Comparison of ENCODE assay signal across 8 mouse cellular contexts in the genomic region with DNA sequence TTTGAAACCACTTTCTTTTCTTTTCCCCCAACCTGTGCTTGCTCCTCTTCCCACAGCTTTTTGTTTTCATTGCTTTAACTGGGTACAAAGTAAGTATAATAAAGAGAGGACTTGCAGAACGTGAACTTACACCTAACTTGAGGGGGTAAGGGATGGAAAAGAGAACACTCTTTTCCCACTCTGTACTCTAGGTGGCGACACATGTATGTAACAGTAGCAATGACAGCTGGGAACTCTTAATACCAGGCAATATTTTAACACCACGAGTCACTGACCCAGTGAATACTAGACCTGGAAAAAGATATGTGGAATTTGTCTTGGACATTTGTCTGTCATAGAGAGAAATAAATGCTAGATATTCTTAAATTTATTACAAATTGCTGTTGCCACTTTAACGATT. TPM values are rescaled to one million over a fixed set of nuclear protein-coding genes. Genes with fewer than 3 reads are reported as not detected.
DNase-seq lines count a peak whose midpoint lies in the region; ATAC-seq and TF ChIP-seq lines count a peak whose summit lies in the region.

No protein-coding gene starts in this region.

- no peak for ATAC-seq in heart, embryonic 11.5 days (replicated peaks; ENCODE audit: insufficient number of reproducible peaks, low FRiP score, low TSS enrichment)
- ATAC-seq in hematopoietic stem cell, adult 5-6 weeks (replicated peaks in 1 of 2; ENCODE audit: insufficient read depth in 1 of 2, low FRiP score in 2 of 2, low TSS enrichment in 1 of 2, low read depth in 1 of 2, poor library complexity in 2 of 2, severe bottlenecking in 2 of 2) = peak; percentile 82 to 86; a peak in 2 of 4 replicates
- no peak for ATAC-seq in inflammation-experienced regulatory T-cells, adult 6 months

- no peaks in the 10 kb centered on the region for H3K79me2 ChIP-seq in heart, adult 2 months (replicated peaks; ENCODE audit: control insufficient read depth, insufficient read depth, low read length)

- H3K9ac ChIP-seq in heart, adult 2 months (ENCODE audit: low read depth, low read length) = no peak overlapping the region
- H3K9ac ChIP-seq in heart, embryonic 11.5 days (ENCODE audit: low read depth, low read length) = no peak overlapping the region

- no peak for TF ChIP-seq EP300 in heart, adult 2 months (IDR thresholded peaks at IDR 0.05; ENCODE audit: insufficient read depth, low read depth, low read length)

- no peaks in the 10 kb centered on the region for H3K27me3 ChIP-seq in heart, adult 2 months (ENCODE audit: control insufficient read depth, insufficient read depth, low read length)
- H3K27me3 ChIP-seq in heart, embryonic 11.5 days (ENCODE audit: control insufficient read depth, insufficient read depth, low read length) = no peaks in the 10 kb centered on the region

- no peaks in the 10 kb centered on the region for H3K9me3 ChIP-seq in heart, embryonic 11.5 days (replicated peaks; ENCODE audit: control insufficient read depth, low read length)

- no peak overlapping the region for H3K4me2 ChIP-seq in heart, embryonic 11.5 days

- H3K27ac ChIP-seq in heart, adult 2 months = no peak overlapping the region
- H3K27ac ChIP-seq in heart, embryonic 11.5 days (ENCODE audit: low read depth, low read length) = no peak overlapping the region

- intact Hi-C loops in heart, adult 2 months (cut with DNase I) = loop anchor here (1.0 kb wide), 1 partner anchor 237 kb away; no protein-coding TSS in a partner anchor

- no peak for TF ChIP-seq POLR2A in heart, adult 2 months (IDR thresholded peaks at IDR 0.05; ENCODE audit: insufficient read depth, low read depth, low read length)

- H3K36me3 ChIP-seq in heart, adult 2 months (ENCODE audit: control insufficient read depth, insufficient read depth, low read length) = no peaks in the 10 kb centered on the region
- H3K36me3 ChIP-seq in heart, embryonic 11.5 days (ENCODE audit: control insufficient read depth, insufficient read depth, low read length) = no peaks in the 10 kb centered on the region

- no peak overlapping the region for H3K4me3 ChIP-seq in heart, adult 2 months
- H3K4me3 ChIP-seq in heart, embryonic 11.5 days (ENCODE audit: low read depth, low read length) = no peak overlapping the region

- H3K4me1 ChIP-seq in heart, adult 2 months (ENCODE audit: control insufficient read depth, insufficient read depth, low read length) = no peaks in the 10 kb centered on the region
- H3K4me1 ChIP-seq in heart, embryonic 11.5 days (ENCODE audit: control insufficient read depth, insufficient read depth, low read length) = no peaks in the 10 kb centered on the region

- DNase-seq in heart, adult 2 months = no peak
- DNase-seq in 3T3-L1 (ENCODE audit: low read depth, low spot score) = peak; percentile 25
- peak; percentile 59 for DNase-seq in NIH3T3 (ENCODE audit: low read depth)
- DNase-seq in retina, embryonic 14.5 days (ENCODE audit: low spot score) = peak; percentile 64
- DNase-seq in spleen, postnatal 14 days (ENCODE audit: low spot score in 2 of 2) = no peak

- 20% methylated on average over 4 of the region's 4 CpGs for WGBS in heart, adult 2 months
- 24% methylated on average over 4 of the region's 4 CpGs for WGBS in heart, embryonic 11.5 days (ENCODE audit: insufficient replicate concordance)

- TF ChIP-seq CTCF in heart, adult 2 months (IDR thresholded peaks at IDR 0.05) = peak; percentile 89

RNA-seq across cellular contexts. Expression of gene Nts, which starts 8.5 kb away (rescaled TPM):
- 1 to 10 TPM in 1 of 2 experiments, under 1 TPM in 1; 0.66 to 1.0 TPM for total RNA-seq in heart, adult 2 months (2021)
- 0.41 and 0.97 TPM in 2 replicates for polyA plus RNA-seq in heart, adult 2 months (2012; rRNA removed)
- polyA plus RNA-seq in heart, embryonic 11.5 days (2014; fragmentation: Nextera tagmentation; extraction: Ambion mirVana) = 4.2 and 5.5 TPM in 2 replicates
- not detected in 2 replicates for total RNA-seq in hematopoietic stem cell, adult 5-6 weeks (2017)
- not detected for polyA plus RNA-seq in inflammation-experienced regulatory T-cells, adult 6 months (2017; shearing (Covaris generic))

RNA-seq across cellular contexts. Expression of gene Rassf9, which starts 13.3 kb away (rescaled TPM):
- total RNA-seq in heart, adult 2 months (2021) = 10 to 100 TPM in 1 of 2 experiments, 1 to 10 TPM in 1; 6.8 to 13.6 TPM
- polyA plus RNA-seq in heart, adult 2 months (2012; rRNA removed) = 2.0 and 5.4 TPM in 2 replicates
- 0.63 and 1.3 TPM in 2 replicates for polyA plus RNA-seq in heart, embryonic 11.5 days (2014; fragmentation: Nextera tagmentation; extraction: Ambion mirVana)
- 0.31 TPM in 1 of 2 replicates, not detected in the other for total RNA-seq in hematopoietic stem cell, adult 5-6 weeks (2017)
- under 1 TPM in 1 of 3 experiments, not detected in 2; 0.34 TPM for polyA plus RNA-seq in inflammation-experienced regulatory T-cells, adult 6 months (2017; shearing (Covaris generic))

Comparison
In these comparisons a context has a peak if more than half of its experiments do, and no peak if none do; other contexts are left out.
1. DNase-seq: peak in 3T3-L1 (single experiment), NIH3T3 (single experiment) and retina, embryonic 14.5 days (single experiment); none in heart, adult 2 months (0 of 2) and spleen, postnatal 14 days (0 of 2).
2. ATAC-seq: peak in hematopoietic stem cell, adult 5-6 weeks (2 of 2); none in heart, embryonic 11.5 days (single experiment) and inflammation-experienced regulatory T-cells, adult 6 months (single experiment).